Mouse (Mus musculus): ENCODE measurements around the gene Map3k3. TPM values are rescaled to one million over a fixed set of nuclear protein-coding genes. Genes with fewer than 3 reads are reported as not detected.
"Not testable (repeated sequence)": the region's sequence is repeated elsewhere in the genome, so short reads cannot be mapped to it uniquely, and the experiment has no call there.

Map3k3 gene
- total RNA-seq, 2 experiments from 2014 or later = 55.6 to 55.8 TPM

GRCm38 (mm10) chr11:106084911-106085561 lies 623 bp downstream of the Map3k3 start:
- DNase-seq = peak; percentile 84

- DNase-seq = peak; percentile 36
Measured at GRCm38 (mm10) chr11:106098223-106098622, 13.8 kb downstream of the Map3k3 start.

- DNase-seq = no peak
Measured at GRCm38 (mm10) chr11:106102866-106103265, 18.5 kb downstream of the Map3k3 start.

GRCm38 (mm10) chr11:106106047-106106587 lies 21.7 kb downstream of the Map3k3 start:
- peak; percentile 6 for DNase-seq

GRCm38 (mm10) chr11:106111688-106112087 lies 27.3 kb downstream of the Map3k3 start:
- DNase-seq = no peak

- no peak for DNase-seq
Measured at GRCm38 (mm10) chr11:106122221-106122620, 37.8 kb downstream of the Map3k3 start.

GRCm38 (mm10) chr11:106122736-106123135 lies 38.3 kb downstream of the Map3k3 start:
- DNase-seq = peak; percentile 10

GRCm38 (mm10) chr11:106124784-106125183 lies 40.4 kb downstream of the Map3k3 start:
- DNase-seq = no peak

GRCm38 (mm10) chr11:106125827-106126226 lies 41.4 kb downstream of the Map3k3 start:
- DNase-seq = no peak

GRCm38 (mm10) chr11:106126727-106127373 lies 42.4 kb downstream of the Map3k3 start:
- DNase-seq = not testable (repeated sequence)

GRCm38 (mm10) chr11:106129477-106129876 lies 45.1 kb downstream of the Map3k3 start:
- DNase-seq = no peak

- DNase-seq = no peak
Measured at GRCm38 (mm10) chr11:106132516-106132915, 48.1 kb downstream of the Map3k3 start.

GRCm38 (mm10) chr11:106134580-106135528 lies 50.4 kb downstream of the Map3k3 start:
- DNase-seq = peak; percentile 90

GRCm38 (mm10) chr11:106151219-106151618 lies 66.8 kb downstream of the Map3k3 start:
- no peak for DNase-seq

- no peak for DNase-seq
Measured at GRCm38 (mm10) chr11:106152132-106152531, 67.7 kb downstream of the Map3k3 start.

GRCm38 (mm10) chr11:106154091-106154490 lies 69.7 kb downstream of the Map3k3 start:
- no peak for DNase-seq

GRCm38 (mm10) chr11:106154770-106155169 lies 70.4 kb downstream of the Map3k3 start:
- no peak for DNase-seq

- DNase-seq = peak; percentile 7
Measured at GRCm38 (mm10) chr11:106155761-106156160, 71.3 kb downstream of the Map3k3 start.

GRCm38 (mm10) chr11:106156257-106156656 lies 71.8 kb downstream of the Map3k3 start:
- DNase-seq = no peak

- DNase-seq = no peak
Measured at GRCm38 (mm10) chr11:106157154-106157553, 72.7 kb downstream of the Map3k3 start.

GRCm38 (mm10) chr11:106158081-106158929 lies 73.9 kb downstream of the Map3k3 start:
- peak; percentile 29 for DNase-seq

GRCm38 (mm10) chr11:106158930-106159215 lies 74.5 kb downstream of the Map3k3 start:
- DNase-seq = no peak
